Mouse (Mus musculus): ENCODE data around the gene Tgfb3.

- no peak for TF ChIP-seq POLR2A (IDR thresholded peaks at IDR 0.05; ENCODE audit: low read depth, low read length)
- no peak for TF ChIP-seq CTCF (IDR thresholded peaks at IDR 0.05; ENCODE audit: extremely low read depth, insufficient read length, insufficient replicate concordance, low read depth, low read length)
Measured at GRCm38 (mm10) chr12:86116295-86116835, 37.5 kb upstream of the Tgfb3 start.

Measured in small intestine, adult 2 months (tissue).